Mouse (Mus musculus): Measurements from ENCODE around the gene Nt5dc1. TPM values are rescaled to one million over a fixed set of nuclear protein-coding genes. Genes with fewer than 3 reads are reported as not detected.

Gene Nt5dc1
- polyA plus RNA-seq, 1 experiment from 2014 or later: 8.9 TPM

- H3K4me1 ChIP-seq (replicated peaks): peaks cover 9% of the 10 kb centered on the region
- WGBS: 35% methylated on average over 3 of the region's 3 CpGs
These were observed 105.8 kb downstream of the Nt5dc1 start for GRCm38 (mm10) chr10:34312536-34312935.

GRCm38 (mm10) chr10:34309915-34310685 is 108.3 kb downstream of the Nt5dc1 start:
- H3K9ac ChIP-seq (replicated peaks): no peak overlapping the region
- no peaks in the 10 kb centered on the region for H3K27me3 ChIP-seq
- 0 out of 2 replicates have a peak, but pooled peaks cover 5% of the 10 kb centered on the region for H3K36me3 ChIP-seq
- H3K4me3 ChIP-seq (replicated peaks): no peak overlapping the region
- no peak overlapping the region for H3K27ac ChIP-seq
- H3K4me1 ChIP-seq (replicated peaks): no peaks in the 10 kb centered on the region
- no peak for ATAC-seq (ENCODE audit: insufficient number of reproducible peaks, insufficient read depth, low FRiP score, low TSS enrichment, low read depth)
- WGBS: 80% methylated on average over 9 of the region's 9 CpGs
- no peaks in the 10 kb centered on the region for H3K9me3 ChIP-seq
- H3K4me2 ChIP-seq: no peak overlapping the region

More at GRCm38 (mm10) chr10:34312536-34312935, 105.8 kb downstream of the Nt5dc1 start:
- no peaks in the 10 kb centered on the region for H3K9me3 ChIP-seq
- no peak overlapping the region for H3K27ac ChIP-seq
- no peak overlapping the region for H3K4me3 ChIP-seq (replicated peaks)
- no peak overlapping the region for H3K4me2 ChIP-seq
- H3K36me3 ChIP-seq: 0 out of 2 replicates have a peak, but pooled peaks cover 5% of the 10 kb centered on the region
- H3K9ac ChIP-seq (replicated peaks): no peak overlapping the region
- no peaks in the 10 kb centered on the region for H3K27me3 ChIP-seq
- no peak for ATAC-seq (ENCODE audit: insufficient number of reproducible peaks, insufficient read depth, low FRiP score, low TSS enrichment, low read depth)

GRCm38 (mm10) chr10:34307070-34307469 is 111.3 kb downstream of the Nt5dc1 start:
- ATAC-seq (ENCODE audit: insufficient number of reproducible peaks, insufficient read depth, low FRiP score, low TSS enrichment, low read depth): no peak
- Histone ChIP-seq H3K4me3 (replicated peaks) (no peak overlapping the region), H3K9me3 (no peaks in the 10 kb centered on the region), H3K36me3 (peaks cover 10% of the 10 kb centered on the region; the same call in 1 of the 2 replicates), H3K4me1 (replicated peaks) (no peaks in the 10 kb centered on the region), H3K4me2 (no peak overlapping the region), H3K27ac (no peak overlapping the region), H3K9ac (replicated peaks) (no peak overlapping the region), H3K27me3 (no peaks in the 10 kb centered on the region)

- H3K9ac ChIP-seq (replicated peaks): 0 out of 2 replicates have a peak overlapping the region, but pooled peaks have one; percentile 34
- H3K9me3 ChIP-seq: no peaks in the 10 kb centered on the region
- peaks cover 30% of the 10 kb centered on the region for H3K4me1 ChIP-seq (replicated peaks)
- 0 out of 2 replicates have a peak overlapping the region, but pooled peaks have one; percentile 17 for H3K27ac ChIP-seq
- peak overlapping the region; percentile 50 for H3K4me2 ChIP-seq
- WGBS: 41% methylated on average over 5 of the region's 5 CpGs
- H3K27me3 ChIP-seq: no peaks in the 10 kb centered on the region
- ATAC-seq (ENCODE audit: insufficient number of reproducible peaks, insufficient read depth, low FRiP score, low TSS enrichment, low read depth): no peak
- H3K4me3 ChIP-seq (replicated peaks): peak overlapping the region; percentile 21
- peaks cover 5% of the 10 kb centered on the region; the same call in 1 of the 2 replicates for H3K36me3 ChIP-seq
These were observed 118.0 kb downstream of the Nt5dc1 start for GRCm38 (mm10) chr10:34300368-34300767.

- peaks cover 5% of the 10 kb centered on the region; the same call in 1 of the 2 replicates for H3K36me3 ChIP-seq
- peak overlapping the region; percentile 71 for H3K9ac ChIP-seq (replicated peaks)
- peaks cover 30% of the 10 kb centered on the region for H3K4me1 ChIP-seq (replicated peaks)
- 0 out of 2 replicates have a peak, but pooled peaks have one; percentile 2 for ATAC-seq (ENCODE audit: insufficient number of reproducible peaks, insufficient read depth, low FRiP score, low TSS enrichment, low read depth)
- WGBS: 44% methylated on average over 25 of the region's 25 CpGs
- H3K4me3 ChIP-seq (replicated peaks): peak overlapping the region; percentile 72
- no peaks in the 10 kb centered on the region for H3K9me3 ChIP-seq
- peak overlapping the region; percentile 87; the same call in 1 of the 2 replicates for H3K27ac ChIP-seq
- no peaks in the 10 kb centered on the region for H3K27me3 ChIP-seq
- H3K4me2 ChIP-seq: peak overlapping the region; percentile 80
These were observed 120.2 kb downstream of the Nt5dc1 start for GRCm38 (mm10) chr10:34297980-34298753.

DNA sequence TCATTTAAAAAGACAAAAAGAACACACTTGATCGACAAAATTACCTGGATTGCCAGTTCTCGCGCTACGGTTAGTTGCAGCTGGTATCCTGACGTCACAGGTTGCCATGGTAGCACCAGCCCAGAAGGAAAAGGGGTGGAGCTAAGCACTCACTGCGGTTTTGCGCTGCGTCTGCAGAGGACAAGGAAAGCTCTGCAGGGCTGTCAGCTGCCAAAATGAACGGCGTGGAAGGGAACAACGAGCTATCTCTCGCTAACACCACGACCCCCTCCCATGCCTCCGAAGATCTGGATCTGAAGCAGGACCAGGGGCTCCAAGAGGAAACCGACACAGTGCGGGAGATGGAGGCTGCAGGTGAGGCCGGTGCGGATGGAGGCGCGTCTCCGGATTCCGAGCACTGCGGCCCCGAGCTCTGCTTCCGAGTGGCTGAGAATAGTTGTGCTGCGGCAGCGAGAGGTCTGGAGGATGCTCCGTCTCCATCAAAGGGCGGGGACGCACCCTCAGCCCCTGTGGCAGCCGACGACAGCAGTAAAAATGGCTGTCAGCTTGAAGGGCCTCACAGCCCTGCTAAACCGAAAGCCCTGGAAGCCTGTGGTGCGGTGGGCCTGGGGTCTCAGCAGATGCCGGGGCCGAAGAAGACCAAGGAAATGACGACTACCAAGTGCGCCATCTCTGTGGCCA is 120.9 kb downstream of the Nt5dc1 start, which contains the start of gene Tspyl4:
TSS of gene Tspyl4 (plus strand) at position 144 of the 681 bp plus-strand sequence.
- under 1% methylated on average over 38 of the region's 38 CpGs for WGBS
- Histone ChIP-seq H3K9me3 (no peaks in the 10 kb centered on the region), H3K9ac (replicated peaks) (peak within 1 kb of the TSS; percentile 71), H3K4me1 (replicated peaks) (peaks cover 30% of the 10 kb centered on the region), H3K36me3 (peaks cover 3% of the 10 kb centered on the region; the same call in 1 of the 2 replicates), H3K4me2 (peak within 1 kb of the TSS; percentile 80), H3K4me3 (replicated peaks) (peak within 1 kb of the TSS; percentile 72), H3K27me3 (no peaks in the 10 kb centered on the region), H3K27ac (peak within 1 kb of the TSS; percentile 87)
- ATAC-seq (ENCODE audit: insufficient number of reproducible peaks, insufficient read depth, low FRiP score, low TSS enrichment, low read depth): peak; percentile 98

GRCm38 (mm10) chr10:34296911-34297298 is 121.4 kb downstream of the Nt5dc1 start:
- no peaks in the 10 kb centered on the region for H3K27me3 ChIP-seq
- no peaks in the 10 kb centered on the region for H3K36me3 ChIP-seq
- H3K4me2 ChIP-seq: peak overlapping the region; percentile 80
- H3K9me3 ChIP-seq: no peaks in the 10 kb centered on the region
- peak overlapping the region; percentile 77 for H3K27ac ChIP-seq
- H3K4me1 ChIP-seq (replicated peaks): peaks cover 30% of the 10 kb centered on the region
- 7% methylated on average over 13 of the region's 13 CpGs for WGBS
- peak overlapping the region; percentile 58 for H3K9ac ChIP-seq (replicated peaks)
- H3K4me3 ChIP-seq (replicated peaks): peak overlapping the region; percentile 72
- ATAC-seq (ENCODE audit: insufficient number of reproducible peaks, insufficient read depth, low FRiP score, low TSS enrichment, low read depth): no peak

GRCm38 (mm10) chr10:34282420-34283238 is 135.7 kb downstream of the Nt5dc1 start:
- Histone ChIP-seq H3K27ac (peak overlapping the region; percentile 86), H3K9me3 (no peaks in the 10 kb centered on the region), H3K9ac (replicated peaks) (peak overlapping the region; percentile 94), H3K4me3 (replicated peaks) (peak overlapping the region; percentile 95), H3K36me3 (peaks cover 12% of the 10 kb centered on the region), H3K4me2 (peak overlapping the region; percentile 90), H3K4me1 (replicated peaks) (peaks cover 12% of the 10 kb centered on the region), H3K27me3 (no peaks in the 10 kb centered on the region)
- WGBS: 5% methylated on average over 47 of the region's 47 CpGs
- ATAC-seq (ENCODE audit: insufficient number of reproducible peaks, insufficient read depth, low FRiP score, low TSS enrichment, low read depth): peak; percentile 16; the same call in 1 of the 2 replicates

DNA sequence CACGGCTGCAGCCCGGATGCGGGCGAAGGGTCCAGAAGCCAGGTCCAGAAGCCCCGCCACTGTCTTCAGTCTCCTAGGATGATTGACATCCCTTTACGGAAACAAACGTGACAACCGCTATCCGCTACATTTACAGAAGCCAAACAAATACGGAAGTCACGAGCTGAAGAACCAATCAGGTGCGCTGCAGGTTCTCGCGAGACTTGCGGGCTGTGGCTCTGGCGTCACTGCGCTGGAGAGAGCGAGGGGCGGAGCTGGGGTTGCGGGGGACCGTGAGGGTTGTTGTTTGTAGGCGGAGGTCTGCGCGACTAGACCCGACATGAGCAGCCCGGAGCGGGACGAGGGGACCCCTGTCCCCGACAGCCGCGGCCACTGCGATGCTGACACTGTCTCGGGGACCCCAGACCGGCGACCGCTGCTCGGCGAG is 136.4 kb downstream of the Nt5dc1 start, which contains the start of gene Tspyl1:
TSS of gene Tspyl1 (plus strand) at position 229 of the 427 bp plus-strand sequence.
- Histone ChIP-seq H3K27ac (peak within 1 kb of the TSS; percentile 86), H3K4me2 (peak within 1 kb of the TSS; percentile 90), H3K4me1 (replicated peaks) (peaks cover 12% of the 10 kb centered on the region), H3K9ac (replicated peaks) (peak within 1 kb of the TSS; percentile 94), H3K9me3 (no peaks in the 10 kb centered on the region), H3K36me3 (peaks cover 5% of the 10 kb centered on the region), H3K27me3 (no peaks in the 10 kb centered on the region), H3K4me3 (replicated peaks) (peak within 1 kb of the TSS; percentile 95)
- WGBS: 1% methylated on average over 38 of the region's 38 CpGs
- ATAC-seq (ENCODE audit: insufficient number of reproducible peaks, insufficient read depth, low FRiP score, low TSS enrichment, low read depth): peak; percentile 95
